Mouse (Mus musculus): Measurements from ENCODE around the gene Marc2. TPM values are rescaled to one million over a fixed set of nuclear protein-coding genes. Genes with fewer than 3 reads are reported as not detected.
A peak's percentile ranks its signal among the peaks of the same experiment; 100 is the strongest.

Marc2 gene
- polyA plus RNA-seq, 1 experiment = 352 TPM

- Histone ChIP-seq H3K27ac (ENCODE audit: insufficient read depth, low read depth, low read length) (peak overlapping the region; percentile 84), H3K4me1 (ENCODE audit: control insufficient read depth, insufficient read depth, insufficient read length, low read length) (peaks cover 4% of the 10 kb centered on the region), H3K27me3 (ENCODE audit: control insufficient read depth, insufficient read depth, low read length) (no peaks in the 10 kb centered on the region), H3K4me3 (ENCODE audit: low read depth, low read length) (peak overlapping the region; percentile 88), H3K36me3 (ENCODE audit: control insufficient read depth, insufficient read depth, low read length) (peaks cover 10% of the 10 kb centered on the region)
- TF ChIP-seq CTCF (IDR thresholded peaks at IDR 0.05; ENCODE audit: extremely low read depth, insufficient read length, insufficient replicate concordance, low read depth, low read length) (no peak), POLR2A (IDR thresholded peaks at IDR 0.05; ENCODE audit: low read depth, low read length) (peak; percentile 98)
- under 1% methylated on average over 67 of the region's 67 CpGs for WGBS
Measured at GRCm38 (mm10) chr1:184845111-184846071, 860 bp downstream of the Marc2 start.

GRCm38 (mm10) chr1:184844326-184845066, 1.8 kb downstream of the Marc2 start:
- H3K36me3 ChIP-seq (ENCODE audit: control insufficient read depth, insufficient read depth, low read length) = peaks cover 18% of the 10 kb centered on the region
- no peaks in the 10 kb centered on the region for H3K27me3 ChIP-seq (ENCODE audit: control insufficient read depth, insufficient read depth, low read length)
- 6% methylated on average over 15 of the region's 15 CpGs for WGBS
- peak overlapping the region; percentile 85 for H3K27ac ChIP-seq (ENCODE audit: insufficient read depth, low read depth, low read length)
- TF ChIP-seq POLR2A (IDR thresholded peaks at IDR 0.05; ENCODE audit: low read depth, low read length) (no peak), CTCF (IDR thresholded peaks at IDR 0.05; ENCODE audit: extremely low read depth, insufficient read length, insufficient replicate concordance, low read depth, low read length) (peak; percentile 39; the same call in 1 of the 2 replicates)
- H3K4me1 ChIP-seq (ENCODE audit: control insufficient read depth, insufficient read depth, insufficient read length, low read length) = peaks cover 12% of the 10 kb centered on the region
- H3K4me3 ChIP-seq (ENCODE audit: low read depth, low read length) = peak overlapping the region; percentile 88

GRCm38 (mm10) chr1:184837649-184838048, 8.6 kb downstream of the Marc2 start:
- peaks cover 32% of the 10 kb centered on the region; the same call in 1 of the 2 replicates for H3K4me1 ChIP-seq (ENCODE audit: control insufficient read depth, insufficient read depth, insufficient read length, low read length)
- peaks cover 56% of the 10 kb centered on the region for H3K36me3 ChIP-seq (ENCODE audit: control insufficient read depth, insufficient read depth, low read length)
- no peaks in the 10 kb centered on the region for H3K27me3 ChIP-seq (ENCODE audit: control insufficient read depth, insufficient read depth, low read length)
- peak overlapping the region; percentile 96 for H3K27ac ChIP-seq (ENCODE audit: insufficient read depth, low read depth, low read length)
- no peak overlapping the region for H3K4me3 ChIP-seq (ENCODE audit: low read depth, low read length)
- 27% methylated on average over 4 of the region's 4 CpGs for WGBS
- TF ChIP-seq POLR2A (IDR thresholded peaks at IDR 0.05; ENCODE audit: low read depth, low read length) (no peak), CTCF (IDR thresholded peaks at IDR 0.05; ENCODE audit: extremely low read depth, insufficient read length, insufficient replicate concordance, low read depth, low read length) (no peak)

- Histone ChIP-seq H3K27ac (ENCODE audit: insufficient read depth, low read depth, low read length) (peak overlapping the region; percentile 58), H3K4me1 (ENCODE audit: control insufficient read depth, insufficient read depth, insufficient read length, low read length) (peaks cover 32% of the 10 kb centered on the region; the same call in 1 of the 2 replicates), H3K4me3 (ENCODE audit: low read depth, low read length) (no peak overlapping the region), H3K27me3 (ENCODE audit: control insufficient read depth, insufficient read depth, low read length) (no peaks in the 10 kb centered on the region), H3K36me3 (ENCODE audit: control insufficient read depth, insufficient read depth, low read length) (peaks cover 66% of the 10 kb centered on the region)
- TF ChIP-seq POLR2A (IDR thresholded peaks at IDR 0.05; ENCODE audit: low read depth, low read length) (no peak), CTCF (IDR thresholded peaks at IDR 0.05; ENCODE audit: extremely low read depth, insufficient read length, insufficient replicate concordance, low read depth, low read length) (no peak)
- WGBS = 70% methylated on average over 5 of the region's 5 CpGs
Measured at GRCm38 (mm10) chr1:184836350-184836749, 9.9 kb downstream of the Marc2 start.

DNA sequence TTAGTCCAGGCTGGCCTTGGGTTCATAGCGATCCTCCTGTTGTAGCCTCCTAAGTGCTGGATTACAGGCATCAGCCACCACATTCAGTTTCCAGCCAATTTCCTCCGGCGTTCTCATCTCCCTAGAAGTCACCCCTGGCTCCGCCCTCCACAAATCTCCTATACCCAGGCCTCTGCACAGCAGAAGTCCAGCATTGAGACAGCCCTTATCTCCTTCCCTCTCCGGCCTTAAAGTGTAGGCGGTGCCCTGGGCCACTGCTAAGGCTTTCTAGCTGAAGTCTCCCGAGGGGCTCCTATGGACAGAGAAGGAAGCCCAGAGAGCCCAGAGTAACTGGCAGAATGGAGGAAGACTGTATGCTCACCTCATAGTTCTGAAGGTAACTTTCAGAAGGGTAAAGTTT, 12.8 kb downstream of the Marc2 start:
- no peaks in the 10 kb centered on the region for H3K27me3 ChIP-seq (ENCODE audit: control insufficient read depth, insufficient read depth, low read length)
- no peak overlapping the region for H3K4me3 ChIP-seq (ENCODE audit: low read depth, low read length)
- peaks cover 28% of the 10 kb centered on the region; the same call in 1 of the 2 replicates for H3K4me1 ChIP-seq (ENCODE audit: control insufficient read depth, insufficient read depth, insufficient read length, low read length)
- no peak for TF ChIP-seq POLR2A (IDR thresholded peaks at IDR 0.05; ENCODE audit: low read depth, low read length)
- no peak for TF ChIP-seq CTCF (IDR thresholded peaks at IDR 0.05; ENCODE audit: extremely low read depth, insufficient read length, insufficient replicate concordance, low read depth, low read length)
- H3K36me3 ChIP-seq (ENCODE audit: control insufficient read depth, insufficient read depth, low read length) = peaks cover 67% of the 10 kb centered on the region
- 83% methylated on average over 7 of the region's 7 CpGs for WGBS
- H3K27ac ChIP-seq (ENCODE audit: insufficient read depth, low read depth, low read length) = no peak overlapping the region

GRCm38 (mm10) chr1:184832211-184832610, 14.0 kb downstream of the Marc2 start:
- 85% methylated on average over 10 of the region's 10 CpGs for whole genome bisulfite sequencing
- H3K27ac ChIP-seq (ENCODE audit: insufficient read depth, low read depth, low read length) = no peak overlapping the region
- H3K4me3 ChIP-seq (ENCODE audit: low read depth, low read length) = no peak overlapping the region
- H3K4me1 ChIP-seq (ENCODE audit: control insufficient read depth, insufficient read depth, insufficient read length, low read length) = peaks cover 22% of the 10 kb centered on the region; the same call in 1 of the 2 replicates
- H3K27me3 ChIP-seq (ENCODE audit: control insufficient read depth, insufficient read depth, low read length) = no peaks in the 10 kb centered on the region
- peak; percentile 68; the same call in 1 of the 2 replicates for TF ChIP-seq CTCF (IDR thresholded peaks at IDR 0.05; ENCODE audit: extremely low read depth, insufficient read length, insufficient replicate concordance, low read depth, low read length)
- TF ChIP-seq POLR2A (IDR thresholded peaks at IDR 0.05; ENCODE audit: low read depth, low read length) = no peak
- H3K36me3 ChIP-seq (ENCODE audit: control insufficient read depth, insufficient read depth, low read length) = peaks cover 67% of the 10 kb centered on the region
